13 mouse cellular contexts compared by ENCODE assay signal in genomic region chr3:35273546-35273945, GRCm38 (mm10).
A peak's percentile ranks its signal among the peaks of the same experiment; 100 is the strongest.
DNase-seq lines count a peak whose midpoint lies in the region; ATAC-seq lines count a peak whose summit lies in the region.
"Had no signal": no experiment of that assay in that cellular context is flagged by ENCODE, and none has a peak within 500 bp of the region (broad histone marks: within the 10 kb centered on the region; RNA-seq: fewer than 3 reads in every experiment).

No protein-coding gene starts in this region.

- DNase-seq in heart, postnatal 4 days, result peak; percentile 7
- no peak for DNase-seq in heart, adult 8-10 months (ENCODE audit: low spot score)
- DNase-seq in left cerebral cortex, postnatal 10 days (ENCODE audit: extremely low spot score in 1 of 2, low spot score in 2 of 2), result peak; percentile 16 to 33
- DNase-seq in left cerebral cortex, adult 11 months (ENCODE audit: low spot score), result no peak
- peak; percentile 30 for DNase-seq in 3134 (ENCODE audit: extremely low read depth, insufficient read length, low spot score)
- peak; percentile 5 for DNase-seq in adipocyte (ENCODE audit: low spot score)
- DNase-seq: adrenal gland, adult 2 months; cerebellum, postnatal 14 days; heart, adult 18-20 months; lung, postnatal 10 days had no signal

- no peak for ATAC-seq in megakaryocyte-erythroid progenitor cell, adult 5-6 weeks (replicated peaks; ENCODE audit: low FRiP score, low TSS enrichment, poor library complexity, severe bottlenecking)
- ATAC-seq: liver, embryonic 12.5 days; Patski had no signal

- intact Hi-C loops in left cerebral cortex, postnatal 10 days (cut with DNase I), result no loop called here

Comparison
In these comparisons a context has a peak if more than half of its experiments do, and no peak if none do; other contexts are left out.
1. DNase-seq: peak in heart, postnatal 4 days (single experiment), left cerebral cortex, postnatal 10 days (2 of 2), 3134 (single experiment) and adipocyte (single experiment); none in heart, adult 8-10 months (single experiment) and left cerebral cortex, adult 11 months (single experiment).